Mouse (Mus musculus) spleen, postnatal 14 days (tissue): ENCODE data around the gene Cpsf4l.

Experiments used
- DNase-seq, 2 experiments: peaks; one replicate each; pipeline ENCODE4 v3.0.0; 2021 to 2022; ENCODE audit warnings: low spot score in 2 of 2

Cpsf4l gene

GRCm38 (mm10) chr11:113699643-113700042, 10.2 kb downstream of the Cpsf4l start:
- no peak for DNase-seq

- no peak for DNase-seq
These were observed 11.7 kb downstream of the Cpsf4l start for GRCm38 (mm10) chr11:113698013-113698545.

- DNase-seq: no peak
These were observed 12.2 kb downstream of the Cpsf4l start for GRCm38 (mm10) chr11:113697571-113697970.

- DNase-seq: no peak
These were observed 18.0 kb downstream of the Cpsf4l start for GRCm38 (mm10) chr11:113691851-113692250.

GRCm38 (mm10) chr11:113691318-113691717, 18.5 kb downstream of the Cpsf4l start:
- no peak for DNase-seq

- no peak for DNase-seq
These were observed 19.3 kb downstream of the Cpsf4l start for GRCm38 (mm10) chr11:113690506-113690905.

GRCm38 (mm10) chr11:113687031-113687430, 22.8 kb downstream of the Cpsf4l start:
- no peak for DNase-seq

GRCm38 (mm10) chr11:113684707-113685426, 24.9 kb downstream of the Cpsf4l start:
- DNase-seq: no peak

- DNase-seq: peak; percentile 88 to 91
These were observed 25.7 kb downstream of the Cpsf4l start, which contains the start of the genes Fam104a and D11Wsu47e for GRCm38 (mm10) chr11:113683957-113684706. Gene Fam104a, minus strand, starts transcription at chr11:113684155. Gene D11Wsu47e, plus strand, starts transcription at chr11:113684412.

- DNase-seq: no peak
These were observed 26.2 kb downstream of the Cpsf4l start for GRCm38 (mm10) chr11:113683627-113683956.

GRCm38 (mm10) chr11:113682897-113683626, 26.8 kb downstream of the Cpsf4l start:
- DNase-seq: peak; percentile 34 to 46

- DNase-seq: no peak
These were observed 27.8 kb downstream of the Cpsf4l start for GRCm38 (mm10) chr11:113681979-113682378.

- no peak for DNase-seq
These were observed 28.9 kb downstream of the Cpsf4l start for GRCm38 (mm10) chr11:113680954-113681353.

- no peak for DNase-seq
These were observed 31.4 kb downstream of the Cpsf4l start for GRCm38 (mm10) chr11:113678373-113678772.

GRCm38 (mm10) chr11:113677378-113677777, 32.4 kb downstream of the Cpsf4l start:
- no peak for DNase-seq

GRCm38 (mm10) chr11:113676847-113677246, 33.0 kb downstream of the Cpsf4l start:
- no peak for DNase-seq

- DNase-seq: no peak
These were observed 35.2 kb downstream of the Cpsf4l start for GRCm38 (mm10) chr11:113674595-113674994.

- no peak for DNase-seq
These were observed 36.2 kb downstream of the Cpsf4l start for GRCm38 (mm10) chr11:113673614-113674013.

- DNase-seq: no peak
These were observed 40.1 kb downstream of the Cpsf4l start for GRCm38 (mm10) chr11:113669711-113670110.

GRCm38 (mm10) chr11:113668857-113669256, 41.0 kb downstream of the Cpsf4l start:
- DNase-seq: no peak

- no peak for DNase-seq
These were observed 42.1 kb downstream of the Cpsf4l start for GRCm38 (mm10) chr11:113667704-113668103.

GRCm38 (mm10) chr11:113667122-113667521, 42.7 kb downstream of the Cpsf4l start:
- DNase-seq: no peak
